Mouse (Mus musculus): ENCODE results near the gene 4930524J08Rik.

4930524J08Rik gene

GRCm38 (mm10) chr5:99978699-99979442 is at the start of gene 4930524J08Rik, which contains the start of gene Hnrnpd:
TSS of gene 4930524J08Rik (plus strand) at chr5:99979061.
TSS of gene Hnrnpd (minus strand) at chr5:99978938.
- in situ Hi-C loops (cut with MboI; ENCODE audit: low sequenced_read_pairs): no loop called here

GRCm38 (mm10) chr5:99931910-99932309 is 47.0 kb upstream of the 4930524J08Rik start:
- in situ Hi-C loops (cut with MboI; ENCODE audit: low sequenced_read_pairs): no loop called here

- in situ Hi-C loops (cut with MboI; ENCODE audit: low sequenced_read_pairs): no loop called here
Observed at GRCm38 (mm10) chr5:99939440-99939839, 39.4 kb upstream of the 4930524J08Rik start.

- in situ Hi-C loops (cut with MboI; ENCODE audit: low sequenced_read_pairs): no loop called here
Observed at GRCm38 (mm10) chr5:99941273-99941672, 37.6 kb upstream of the 4930524J08Rik start.

- in situ Hi-C loops (cut with MboI; ENCODE audit: low sequenced_read_pairs): no loop called here
Observed at GRCm38 (mm10) chr5:99941776-99942502, 36.9 kb upstream of the 4930524J08Rik start.

GRCm38 (mm10) chr5:99952513-99952912 is 26.3 kb upstream of the 4930524J08Rik start:
- in situ Hi-C loops (cut with MboI; ENCODE audit: low sequenced_read_pairs): no loop called here

- in situ Hi-C loops (cut with MboI; ENCODE audit: low sequenced_read_pairs): no loop called here
Observed at GRCm38 (mm10) chr5:99953883-99954282, 25.0 kb upstream of the 4930524J08Rik start.

- in situ Hi-C loops (cut with MboI; ENCODE audit: low sequenced_read_pairs): no loop called here
Observed at GRCm38 (mm10) chr5:99958666-99959065, 20.2 kb upstream of the 4930524J08Rik start.

- in situ Hi-C loops (cut with MboI; ENCODE audit: low sequenced_read_pairs): no loop called here
Observed at GRCm38 (mm10) chr5:99959236-99959936, 19.5 kb upstream of the 4930524J08Rik start.

GRCm38 (mm10) chr5:99959960-99960359 is 18.9 kb upstream of the 4930524J08Rik start:
- in situ Hi-C loops (cut with MboI; ENCODE audit: low sequenced_read_pairs): no loop called here

- in situ Hi-C loops (cut with MboI; ENCODE audit: low sequenced_read_pairs): no loop called here
Observed at GRCm38 (mm10) chr5:99973941-99974340, 4.9 kb upstream of the 4930524J08Rik start.

GRCm38 (mm10) chr5:99975061-99975460 is 3.8 kb upstream of the 4930524J08Rik start:
- in situ Hi-C loops (cut with MboI; ENCODE audit: low sequenced_read_pairs): no loop called here

- in situ Hi-C loops (cut with MboI; ENCODE audit: low sequenced_read_pairs): no loop called here
Observed at GRCm38 (mm10) chr5:99975776-99976175, 3.1 kb upstream of the 4930524J08Rik start.

- in situ Hi-C loops (cut with MboI; ENCODE audit: low sequenced_read_pairs): no loop called here
Observed at GRCm38 (mm10) chr5:99976334-99976955, 2.4 kb upstream of the 4930524J08Rik start.

GRCm38 (mm10) chr5:99977516-99978301 is 1.2 kb upstream of the 4930524J08Rik start:
- in situ Hi-C loops (cut with MboI; ENCODE audit: low sequenced_read_pairs): no loop called here

GRCm38 (mm10) chr5:99983452-99984061 is 4.7 kb downstream of the 4930524J08Rik start:
- in situ Hi-C loops (cut with MboI; ENCODE audit: low sequenced_read_pairs): loop anchor here (10.0 kb wide), 1 partner anchor 51 kb away; the partner anchor contains the start of genes Enoph1 and Hnrnpdl

GRCm38 (mm10) chr5:99994166-99994565 is 15.3 kb downstream of the 4930524J08Rik start:
- in situ Hi-C loops (cut with MboI; ENCODE audit: low sequenced_read_pairs): no loop called here

- in situ Hi-C loops (cut with MboI; ENCODE audit: low sequenced_read_pairs): no loop called here
Observed at GRCm38 (mm10) chr5:99994680-99995079, 15.8 kb downstream of the 4930524J08Rik start.

- in situ Hi-C loops (cut with MboI; ENCODE audit: low sequenced_read_pairs): no loop called here
Observed at GRCm38 (mm10) chr5:100000048-100000447, 21.2 kb downstream of the 4930524J08Rik start.

- in situ Hi-C loops (cut with MboI; ENCODE audit: low sequenced_read_pairs): no loop called here
Observed at GRCm38 (mm10) chr5:100000500-100000899, 21.6 kb downstream of the 4930524J08Rik start.
